Mouse (Mus musculus) myocyte (in vitro differentiated cells): ENCODE measurements at regions not wholly inside any gene's neighbourhood (a gene's known extent, or its start where the extent isn't known, plus 50 kb on each side); places are given as distances from the start of the nearest gene placed in this dataset.

Experiments used
- H3K27me3 ChIP-seq: one replicate; pipeline ENCODE4 v1.6.1; 2011; ENCODE audit not compliant: control insufficient read depth, insufficient read depth, insufficient read length
- H3K36me3 ChIP-seq: one replicate; pipeline ENCODE4 v1.6.1; 2011; ENCODE audit not compliant: control insufficient read depth, insufficient read depth
- H3K4me2 ChIP-seq: one replicate; pipeline ENCODE4 v1.6.1; 2011; ENCODE audit warnings: low read depth, control low read depth
- H3K4me3 ChIP-seq: one replicate; pipeline ENCODE4 v1.5.1; 2011; ENCODE audit warnings: mild to moderate bottlenecking, control low read depth, moderate library complexity
- H3K79me2 ChIP-seq: one replicate; pipeline ENCODE4 v1.6.1; 2011; ENCODE audit not compliant: control insufficient read depth, insufficient read depth
- H3ac ChIP-seq: one replicate; pipeline ENCODE4 v1.6.1; 2011; ENCODE audit not compliant: control insufficient read depth, insufficient read length
- CEBPB ChIP-seq: IDR thresholded peaks from 2 replicates; pipeline ENCODE4 v1.6.1; 2011; ENCODE audit warnings: mild to moderate bottlenecking, moderate library complexity; ENCODE audit not compliant: poor library complexity, insufficient read depth, severe bottlenecking
- E2F4 ChIP-seq: IDR thresholded peaks from one replicate; pipeline ENCODE4 v1.6.1; 2011; ENCODE audit warnings: mild to moderate bottlenecking, control low read depth, moderate library complexity; ENCODE audit not compliant: insufficient read depth
- MAX ChIP-seq: IDR thresholded peaks from one replicate; pipeline ENCODE4 v1.6.1; 2011; ENCODE audit warnings: low read depth, mild to moderate bottlenecking, control low read depth
- MYOD1 ChIP-seq, 3 experiments: IDR thresholded peaks; one replicate each; pipeline ENCODE4 v1.6.1; 2011; ENCODE audit warnings: control low read depth in 2 of 3, low read depth in 2 of 3, mild to moderate bottlenecking in 2 of 3, moderate library complexity in 1 of 3; ENCODE audit not compliant: insufficient read length in 2 of 3, control insufficient read depth in 1 of 3
- MYOG ChIP-seq, 3 experiments: IDR thresholded peaks; one replicate each; pipeline ENCODE4 v1.6.1; 2011; ENCODE audit warnings: control low read depth in 2 of 3, low read depth in 2 of 3, mild to moderate bottlenecking in 2 of 3; ENCODE audit not compliant: insufficient read length in 2 of 3, control insufficient read depth in 1 of 3, insufficient read depth in 1 of 3
- POLR2A ChIP-seq: IDR thresholded peaks from one replicate; pipeline ENCODE4 v1.6.1; 2011; ENCODE audit warnings: low read depth, mild to moderate bottlenecking, control low read depth, moderate library complexity; ENCODE audit not compliant: insufficient read length
- POLR2AphosphoS2 ChIP-seq: IDR thresholded peaks from one replicate; pipeline ENCODE4 v1.6.1; 2011; ENCODE audit warnings: low read depth, control low read depth; ENCODE audit not compliant: insufficient read length
- REST ChIP-seq: IDR thresholded peaks from one replicate; pipeline ENCODE4 v1.6.1; 2011; ENCODE audit warnings: mild to moderate bottlenecking, control low read depth, moderate library complexity; ENCODE audit not compliant: insufficient read depth, insufficient read length
- SRF ChIP-seq: IDR thresholded peaks from one replicate; pipeline ENCODE4 v1.6.1; 2011; ENCODE audit warnings: low read depth; ENCODE audit not compliant: control insufficient read depth, insufficient read length
- TCF12 ChIP-seq: IDR thresholded peaks from one replicate; pipeline ENCODE4 v1.6.1; 2011; ENCODE audit warnings: mild to moderate bottlenecking, control low read depth; ENCODE audit not compliant: poor library complexity, insufficient read depth, severe bottlenecking
- TCF3 ChIP-seq: IDR thresholded peaks from one replicate; pipeline ENCODE4 v1.6.1; 2011; ENCODE audit warnings: low read depth, control low read depth; ENCODE audit not compliant: insufficient read length
- USF1 ChIP-seq: IDR thresholded peaks from one replicate; pipeline ENCODE4 v1.6.1; 2011; ENCODE audit warnings: low read depth, mild to moderate bottlenecking, control low read depth, moderate library complexity

- Histone ChIP-seq H3K4me3 (no peak overlapping the region), H3K27me3 (no peaks in the 10 kb centered on the region), H3K4me2 (no peak overlapping the region), H3K79me2 (no peaks in the 10 kb centered on the region), H3K36me3 (no peaks in the 10 kb centered on the region), H3ac (no peak overlapping the region)
- TF ChIP-seq USF1 (no peak), CEBPB (no peak)
These were observed 120.4 kb downstream of the Hsd17b3 start for GRCm38 (mm10) chr13:63968623-63969022.

- Histone ChIP-seq H3ac (no peak overlapping the region), H3K4me3 (no peak overlapping the region), H3K4me2 (no peak overlapping the region), H3K27me3 (no peaks in the 10 kb centered on the region), H3K36me3 (no peaks in the 10 kb centered on the region), H3K79me2 (no peaks in the 10 kb centered on the region)
- no peak for TF ChIP-seq USF1
- no peak for TF ChIP-seq POLR2AphosphoS2
- TF ChIP-seq MYOG (IDR thresholded peaks at IDR 0.05; ENCODE audit: control insufficient read depth in 1 of 3, insufficient read depth in 1 of 3, insufficient read length in 2 of 3, low read depth in 2 of 3), result peak in 2 of 3 experiments; percentile 29 to 67
- TF ChIP-seq TCF12, result peak; percentile 6
- TF ChIP-seq MYOD1 (IDR thresholded peaks at IDR 0.05; ENCODE audit: control insufficient read depth in 1 of 3, insufficient read length in 2 of 3, low read depth in 2 of 3), result peak in 2 of 3 experiments; percentile 43 to 58
- TF ChIP-seq CEBPB, result no peak
- TF ChIP-seq E2F4, result no peak
- TF ChIP-seq SRF, result no peak
These were observed 131.9 kb downstream of the Hsd17b3 start for GRCm38 (mm10) chr13:63957098-63957497.

DNA sequence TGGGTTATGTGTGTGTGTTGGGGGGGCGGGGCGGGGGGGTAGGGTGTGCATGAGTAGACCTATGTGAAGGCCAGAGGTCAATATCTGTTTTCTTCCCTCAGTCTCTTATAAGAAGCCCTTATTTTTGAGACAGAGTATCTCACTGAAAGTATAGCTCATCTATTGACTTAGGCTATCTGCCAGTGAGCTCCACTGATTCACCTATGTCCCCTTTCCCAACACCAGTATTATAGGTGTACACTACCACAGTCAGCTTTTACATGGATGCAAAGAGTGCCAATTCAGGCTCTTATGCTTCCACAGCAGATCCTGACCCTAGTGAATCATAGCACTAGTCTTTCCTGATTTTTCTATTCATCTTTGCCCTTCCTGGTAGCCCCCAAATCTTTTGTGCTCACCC is 134.7 kb downstream of the Hsd17b3 start:
- H3K4me2 ChIP-seq, result no peak overlapping the region
- no peaks in the 10 kb centered on the region for H3K36me3 ChIP-seq
- H3K27me3 ChIP-seq, result peaks cover 4% of the 10 kb centered on the region
- no peak overlapping the region for H3K4me3 ChIP-seq
- H3ac ChIP-seq, result no peak overlapping the region
- no peaks in the 10 kb centered on the region for H3K79me2 ChIP-seq
- TF ChIP-seq TCF3 (no peak), REST (no peak), POLR2AphosphoS2 (no peak), CEBPB (no peak)

DNA sequence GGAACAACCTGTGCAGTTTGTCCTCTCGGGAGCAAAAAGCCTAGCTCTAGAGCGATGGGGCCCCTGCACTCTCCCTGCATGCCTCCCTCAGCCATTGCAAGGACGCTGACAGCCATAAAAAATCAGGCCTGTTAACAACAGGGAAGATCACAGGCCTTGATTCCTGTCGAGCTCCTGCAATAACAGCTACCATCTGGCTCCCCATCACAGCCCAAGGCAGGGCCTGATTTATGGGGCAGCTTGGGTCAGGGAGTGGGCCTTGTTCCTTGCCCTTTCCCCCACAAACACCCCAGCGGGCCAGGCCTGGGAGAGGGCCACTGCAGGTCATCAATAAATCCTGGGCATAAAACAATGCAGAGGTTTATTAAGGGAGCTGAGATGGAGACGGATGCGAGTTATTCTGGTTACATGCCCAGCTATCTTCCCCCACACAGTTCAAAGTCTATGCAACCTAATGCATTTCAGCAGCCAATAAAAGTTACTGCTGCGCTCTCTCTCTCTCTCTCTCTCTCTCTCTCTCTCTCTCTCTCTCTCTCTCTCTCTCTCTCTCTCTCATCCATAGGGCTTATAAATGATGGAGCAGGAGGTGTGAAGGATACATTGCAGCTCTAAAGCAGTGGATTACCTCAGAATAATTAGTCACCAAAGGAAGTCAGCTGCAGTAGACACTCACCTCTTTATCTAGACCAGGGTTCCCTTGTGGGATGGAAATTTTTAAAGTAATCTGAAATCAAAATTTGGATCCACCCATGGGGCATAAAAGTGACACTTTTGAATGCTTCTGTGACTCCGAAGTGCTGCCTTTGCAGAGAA is 136.9 kb downstream of the Hsd17b3 start:
- H3K79me2 ChIP-seq, result no peaks in the 10 kb centered on the region
- no peak overlapping the region for H3K4me2 ChIP-seq
- no peak overlapping the region for H3ac ChIP-seq
- TF ChIP-seq REST (no peak), TCF3 (no peak), MYOG (IDR thresholded peaks at IDR 0.05; ENCODE audit: control insufficient read depth in 1 of 3, insufficient read depth in 1 of 3, insufficient read length in 2 of 3, low read depth in 2 of 3) (no peak), USF1 (no peak), POLR2A (no peak), POLR2AphosphoS2 (no peak), MYOD1 (IDR thresholded peaks at IDR 0.05; ENCODE audit: control insufficient read depth in 1 of 3, insufficient read length in 2 of 3, low read depth in 2 of 3) (no peak), SRF (no peak), CEBPB (no peak), E2F4 (no peak), TCF12 (no peak), MAX (no peak)
- H3K36me3 ChIP-seq, result no peaks in the 10 kb centered on the region
- H3K27me3 ChIP-seq, result peaks cover 6% of the 10 kb centered on the region
- no peak overlapping the region for H3K4me3 ChIP-seq

GRCm38 (mm10) chr13:63951136-63951535 is 136.1 kb downstream of the Ercc6l2 start:
- no peak for TF ChIP-seq TCF3
- TF ChIP-seq USF1, result no peak
- no peak for TF ChIP-seq MAX
- TF ChIP-seq MYOD1 (IDR thresholded peaks at IDR 0.05; ENCODE audit: control insufficient read depth in 1 of 3, insufficient read length in 2 of 3, low read depth in 2 of 3), result no peak
- TF ChIP-seq MYOG (IDR thresholded peaks at IDR 0.05; ENCODE audit: control insufficient read depth in 1 of 3, insufficient read depth in 1 of 3, insufficient read length in 2 of 3, low read depth in 2 of 3), result no peak
- no peak for TF ChIP-seq CEBPB
- TF ChIP-seq POLR2A, result no peak
- no peak for TF ChIP-seq E2F4
- no peak for TF ChIP-seq REST
- TF ChIP-seq POLR2AphosphoS2, result no peak
- TF ChIP-seq SRF, result no peak
- peaks cover 6% of the 10 kb centered on the region for H3K27me3 ChIP-seq
- H3ac ChIP-seq, result no peak overlapping the region
- no peak overlapping the region for H3K4me2 ChIP-seq
- no peaks in the 10 kb centered on the region for H3K79me2 ChIP-seq
- no peaks in the 10 kb centered on the region for H3K36me3 ChIP-seq
- H3K4me3 ChIP-seq, result no peak overlapping the region
